Mouse (Mus musculus): ENCODE results near the gene Hist1h3e.

GRCm38 (mm10) chr13:23515826-23516620 is 46.1 kb downstream of the Hist1h3e start:
- TF ChIP-seq CTCF (IDR thresholded peaks at IDR 0.05) (no peak), EP300 (IDR thresholded peaks at IDR 0.05) (no peak)

All from lung, postnatal 0 days (tissue).